ENCODE assay signal across 8 mouse cellular contexts in genomic region chr8:120565151-120565711, GRCm38 (mm10). TPM values are rescaled to one million over a fixed set of nuclear protein-coding genes. Genes with fewer than 3 reads are reported as not detected.
A peak's percentile ranks its signal among the peaks of the same experiment; 100 is the strongest.
DNase-seq lines count a peak whose midpoint lies in the region; ATAC-seq and TF ChIP-seq lines count a peak whose summit lies in the region.

No protein-coding gene starts in this region.

- ATAC-seq in forebrain, embryonic 15.5 days (replicated peaks): no peak
- ATAC-seq in midbrain, embryonic 12.5 days (ENCODE audit: low FRiP score, low read depth): peak; percentile 28
- ATAC-seq in activated CD4-positive, CD25-positive, alpha-beta regulatory T cell, adult 4 months: no peak

- peak overlapping the region; percentile 83 for H3K27ac ChIP-seq in heart, embryonic 10.5 days
- H3K27ac ChIP-seq in heart, adult 2 months: no peak overlapping the region
- H3K27ac ChIP-seq in forebrain, embryonic 15.5 days (replicated peaks): peak overlapping the region; percentile 81
- peak overlapping the region; percentile 88 for H3K27ac ChIP-seq in midbrain, embryonic 12.5 days (replicated peaks)

- no peak overlapping the region for H3K4me2 ChIP-seq in forebrain, embryonic 15.5 days (replicated peaks)
- 0 out of 2 replicates have a peak overlapping the region, but pooled peaks have one; percentile 9 for H3K4me2 ChIP-seq in midbrain, embryonic 12.5 days (replicated peaks)

- no peak for TF ChIP-seq EP300 in heart, adult 2 months (IDR thresholded peaks at IDR 0.05; ENCODE audit: insufficient read depth, low read depth, low read length)

- H3K4me1 ChIP-seq in heart, embryonic 10.5 days: peaks cover 83% of the 10 kb centered on the region
- H3K4me1 ChIP-seq in heart, adult 2 months (ENCODE audit: control insufficient read depth, insufficient read depth, low read length): peaks cover 16% of the 10 kb centered on the region
- peaks cover 71% of the 10 kb centered on the region for H3K4me1 ChIP-seq in forebrain, embryonic 15.5 days
- peaks cover 66% of the 10 kb centered on the region for H3K4me1 ChIP-seq in midbrain, embryonic 12.5 days

- H3K9me3 ChIP-seq in heart, embryonic 10.5 days: no peaks in the 10 kb centered on the region
- no peaks in the 10 kb centered on the region for H3K9me3 ChIP-seq in forebrain, embryonic 15.5 days
- no peaks in the 10 kb centered on the region for H3K9me3 ChIP-seq in midbrain, embryonic 12.5 days

- H3K4me3 ChIP-seq in heart, embryonic 10.5 days: no peak overlapping the region
- H3K4me3 ChIP-seq in heart, adult 2 months: no peak overlapping the region
- no peak overlapping the region for H3K4me3 ChIP-seq in forebrain, embryonic 15.5 days
- no peak overlapping the region for H3K4me3 ChIP-seq in midbrain, embryonic 12.5 days

- no peak for TF ChIP-seq POLR2A in heart, adult 2 months (IDR thresholded peaks at IDR 0.05; ENCODE audit: insufficient read depth, low read depth, low read length)

- no peak for DNase-seq in heart, embryonic 10.5 days (ENCODE audit: low spot score)
- DNase-seq in heart, adult 2 months: no peak
- peak; percentile 7 for DNase-seq in Muller cell, postnatal 12 days (ENCODE audit: inconsistent ontology term)
- DNase-seq in adrenal gland, adult 2 months: no peak
- DNase-seq in B cell, adult 2 months: no peak

- intact Hi-C loops in heart, adult 2 months (cut with DNase I): no loop called here

- H3K27me3 ChIP-seq in heart, embryonic 10.5 days (ENCODE audit: insufficient read depth, poor library complexity, severe bottlenecking): no peaks in the 10 kb centered on the region
- H3K27me3 ChIP-seq in heart, adult 2 months (ENCODE audit: control insufficient read depth, insufficient read depth, low read length): no peaks in the 10 kb centered on the region
- H3K27me3 ChIP-seq in forebrain, embryonic 15.5 days: no peaks in the 10 kb centered on the region
- H3K27me3 ChIP-seq in midbrain, embryonic 12.5 days: no peaks in the 10 kb centered on the region; the same call in 1 of the 2 replicates

- H3K9ac ChIP-seq in heart, adult 2 months (ENCODE audit: low read depth, low read length): no peak overlapping the region
- H3K9ac ChIP-seq in forebrain, embryonic 15.5 days (replicated peaks): no peak overlapping the region
- H3K9ac ChIP-seq in midbrain, embryonic 12.5 days (replicated peaks): peak overlapping the region; percentile 6; the same call in 1 of the 2 replicates

- H3K79me2 ChIP-seq in heart, adult 2 months (replicated peaks; ENCODE audit: control insufficient read depth, insufficient read depth, low read length): no peaks in the 10 kb centered on the region

- WGBS in heart, embryonic 10.5 days: 37% methylated on average over 7 of the region's 7 CpGs
- 63% methylated on average over 7 of the region's 7 CpGs for WGBS in heart, adult 2 months
- 13% methylated on average over 7 of the region's 7 CpGs for whole genome bisulfite sequencing in forebrain, embryonic 15.5 days
- WGBS in midbrain, embryonic 12.5 days: 10% methylated on average over 7 of the region's 7 CpGs

- TF ChIP-seq CTCF in heart, adult 2 months (IDR thresholded peaks at IDR 0.05): no peak

- H3K36me3 ChIP-seq in heart, embryonic 10.5 days: peaks cover 52% of the 10 kb centered on the region
- H3K36me3 ChIP-seq in heart, adult 2 months (ENCODE audit: control insufficient read depth, insufficient read depth, low read length): peaks cover 2% of the 10 kb centered on the region; the same call in 1 of the 2 replicates
- peaks cover 31% of the 10 kb centered on the region for H3K36me3 ChIP-seq in forebrain, embryonic 15.5 days
- peaks cover 46% of the 10 kb centered on the region for H3K36me3 ChIP-seq in midbrain, embryonic 12.5 days

RNA-seq across cellular contexts. Expression of gene Gins2, which starts 23.9 kb away (rescaled TPM):
- 106 and 125 TPM in 2 replicates for polyA plus RNA-seq in heart, embryonic 10.5 days (2016; fragmentation: Nextera tagmentation; extraction: Ambion mirVana)
- total RNA-seq in heart, adult 2 months (2021): 1 to 10 TPM; 1.1 to 1.5 TPM
- polyA plus RNA-seq in heart, adult 2 months (2012; rRNA removed): 1.3 and 1.4 TPM in 2 replicates
- 27.1 and 34.2 TPM in 2 replicates for polyA plus RNA-seq in forebrain, embryonic 15.5 days (2015; fragmentation: Nextera tagmentation; extraction: Ambion mirVana)
- 73.7 and 84.8 TPM in 2 replicates for polyA plus RNA-seq in midbrain, embryonic 12.5 days (2016; fragmentation: Nextera tagmentation; extraction: Ambion mirVana)
- total RNA-seq in adrenal gland, adult 2 months (2021): 1 to 10 TPM; 3.8 to 5.7 TPM
- 7.8 and 8.7 TPM in 2 replicates for polyA plus RNA-seq in adrenal gland, adult 2 months (2012; rRNA removed)
- 10 to 100 TPM; 19.3 to 30.4 TPM for polyA plus RNA-seq in activated CD4-positive, CD25-positive, alpha-beta regulatory T cell, adult 4 months (2017; shearing (Covaris generic))
